Mouse (Mus musculus): ENCODE measurements at regions not wholly inside any gene's neighbourhood (a gene's known extent, or its start where the extent isn't known, plus 50 kb on each side); places are given as distances from the start of the nearest gene placed in this dataset.

- TF ChIP-seq CTCF (IDR thresholded peaks at IDR 0.05; ENCODE audit: low read depth, low read length) (no peak), POLR2A (IDR thresholded peaks at IDR 0.05; ENCODE audit: extremely low read depth, insufficient read depth, low read length) (no peak)
These were observed 83.1 kb upstream of the Csf3r start for GRCm38 (mm10) chr4:125941266-125941665.
